Mouse (Mus musculus): ENCODE measurements around the gene Lyl1. TPM values are rescaled to one million over a fixed set of nuclear protein-coding genes. Genes with fewer than 3 reads are reported as not detected.

The Lyl1 gene
- total and polyA plus RNA-seq, 2 experiments from 2014 or later = 2.5 to 2.7 TPM

DNA sequence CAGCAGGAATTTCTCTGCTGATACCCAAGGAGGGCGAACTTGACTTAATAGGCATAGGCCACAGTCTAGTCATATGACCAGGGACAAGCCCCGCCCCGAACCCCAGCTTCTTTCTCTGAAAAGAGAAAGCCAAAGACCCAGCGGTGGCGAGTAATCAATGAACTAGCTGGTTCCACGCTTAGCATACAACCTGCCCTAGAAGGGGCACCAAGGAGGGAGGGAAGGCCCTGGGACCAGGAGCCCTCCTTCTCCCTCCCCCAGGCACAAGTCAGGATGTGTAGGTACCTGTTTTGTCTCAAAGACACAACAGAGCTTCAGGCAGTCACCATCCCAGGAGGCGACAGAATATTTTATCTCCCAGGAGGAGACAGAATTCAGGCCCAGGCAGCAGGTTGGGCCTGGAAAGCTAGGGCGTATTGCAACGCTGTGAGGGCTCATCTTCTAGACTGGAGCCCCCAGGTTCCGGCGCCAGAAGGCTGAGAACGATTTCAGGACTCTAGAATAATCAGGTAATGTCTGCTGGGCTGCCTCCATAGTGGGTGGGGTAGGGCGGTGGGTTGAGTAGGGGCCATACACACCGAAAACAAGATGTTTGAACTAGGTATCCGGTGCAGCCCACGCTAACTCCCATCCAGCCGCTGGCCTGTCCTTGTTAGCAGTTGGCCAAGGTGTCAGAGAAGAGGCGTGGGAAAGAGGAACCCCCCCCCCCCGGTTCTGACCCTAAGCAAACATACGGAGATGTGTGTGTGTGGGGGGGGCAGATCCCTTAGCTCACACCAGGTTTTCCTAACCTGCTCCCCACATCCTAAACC, 14.9 kb upstream of the Lyl1 start, which contains the start of gene Trmt1:
TSS of gene Trmt1 (plus strand) at position 117 of the 812 bp plus-strand sequence.
- Histone ChIP-seq H3K27me3 (ENCODE audit: insufficient read depth, low read length) (no peaks in the 10 kb centered on the region), H3K36me3 (ENCODE audit: insufficient read depth) (peaks cover 5% of the 10 kb centered on the region; the same call in 1 of the 2 replicates), H3K4me2 (ENCODE audit: low read depth) (peak within 1 kb of the TSS; percentile 75), H3K4me3 (ENCODE audit: low read depth, low read length) (peak within 1 kb of the TSS; percentile 99), H3K4me1 (ENCODE audit: insufficient read depth) (peaks cover 19% of the 10 kb centered on the region), H3K9me3 (ENCODE audit: low read length) (no peaks in the 10 kb centered on the region), H3K27ac (ENCODE audit: low read depth, low read length) (peak within 1 kb of the TSS; percentile 80), H3K9ac (peak within 1 kb of the TSS; percentile 89)
- DNase-seq (no peak), ATAC-seq (no peak)
- WGBS = 10% methylated on average over 20 of the region's 20 CpGs
- no peak for TF ChIP-seq CTCF (IDR thresholded peaks at IDR 0.05; ENCODE audit: low read depth)

DNA sequence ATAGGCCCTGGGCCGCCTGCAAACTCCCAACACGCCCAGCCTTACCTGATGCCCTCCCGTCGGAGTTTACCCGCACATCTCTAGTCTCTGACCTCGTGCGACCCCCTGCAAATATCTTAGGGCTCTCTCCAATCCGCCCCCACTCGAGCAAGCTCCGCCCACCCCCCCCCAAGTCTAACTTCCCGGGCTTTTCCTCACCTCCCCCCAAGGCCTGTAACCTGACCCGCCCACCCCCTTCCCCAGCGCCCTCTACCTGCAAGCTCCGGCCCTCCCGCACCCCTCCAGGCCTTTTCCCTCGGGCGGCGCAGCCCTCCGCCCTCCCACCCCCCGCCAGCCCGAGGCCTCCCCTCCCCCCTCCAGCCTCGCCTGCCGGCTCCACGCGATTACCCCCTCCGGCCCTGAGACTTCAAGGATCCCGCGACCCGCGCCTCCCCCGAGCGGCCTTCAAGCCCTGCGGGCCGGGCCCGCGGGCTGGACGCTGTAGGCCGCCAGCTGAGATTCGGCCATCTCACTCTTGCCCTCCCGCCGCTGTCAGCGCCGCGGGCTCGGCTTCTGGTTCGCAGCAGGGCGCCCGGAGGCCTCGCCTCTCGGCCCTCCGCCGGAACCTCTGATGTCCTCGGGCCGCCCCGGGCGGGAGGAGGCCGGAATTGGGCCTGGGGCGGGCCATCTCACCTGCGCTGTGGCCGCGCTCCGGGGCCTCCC, 14.1 kb upstream of the Lyl1 start:
- no peak for TF ChIP-seq CTCF (IDR thresholded peaks at IDR 0.05; ENCODE audit: low read depth)
- H3K4me2 ChIP-seq (ENCODE audit: low read depth) = peak overlapping the region; percentile 75
- H3K9me3 ChIP-seq (ENCODE audit: low read length) = no peaks in the 10 kb centered on the region
- peak overlapping the region; percentile 89 for H3K9ac ChIP-seq
- peaks cover 19% of the 10 kb centered on the region for H3K4me1 ChIP-seq (ENCODE audit: insufficient read depth)
- peak overlapping the region; percentile 99 for H3K4me3 ChIP-seq (ENCODE audit: low read depth, low read length)
- 2% methylated on average over 62 of the region's 62 CpGs for WGBS
- ATAC-seq (peak; percentile 19), DNase-seq (peak; percentile 34)
- H3K36me3 ChIP-seq (ENCODE audit: insufficient read depth) = peaks cover 5% of the 10 kb centered on the region; the same call in 1 of the 2 replicates
- peak overlapping the region; percentile 80 for H3K27ac ChIP-seq (ENCODE audit: low read depth, low read length)
- H3K27me3 ChIP-seq (ENCODE audit: insufficient read depth, low read length) = no peaks in the 10 kb centered on the region

DNA sequence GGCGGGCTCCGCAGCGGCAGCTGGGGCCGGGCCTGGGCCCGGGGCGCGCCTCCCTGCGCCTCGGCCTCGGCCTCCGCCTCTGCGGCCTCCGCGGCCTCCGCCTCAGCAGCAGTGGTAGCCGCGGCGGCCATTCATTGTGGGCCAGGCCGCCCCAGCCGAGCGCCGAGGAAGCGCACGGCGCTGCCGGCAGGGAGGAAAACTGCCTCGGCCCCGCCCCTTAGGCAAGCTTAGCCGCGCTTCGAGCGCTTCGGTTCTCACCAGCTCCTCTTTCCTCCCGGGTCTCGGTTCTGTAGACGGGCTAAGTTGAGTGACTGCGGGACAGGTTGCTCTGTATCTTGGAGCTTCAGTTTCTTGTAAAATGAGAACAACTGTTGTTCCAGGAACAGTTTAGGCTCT, 13.6 kb upstream of the Lyl1 start, which contains the start of gene Nacc1:
TSS of gene Nacc1 (minus strand) at position 158 of the 396 bp plus-strand sequence.
- Histone ChIP-seq H3K27me3 (ENCODE audit: insufficient read depth, low read length) (no peaks in the 10 kb centered on the region), H3K9me3 (ENCODE audit: low read length) (no peaks in the 10 kb centered on the region), H3K4me3 (ENCODE audit: low read depth, low read length) (peak within 1 kb of the TSS; percentile 99), H3K36me3 (ENCODE audit: insufficient read depth) (peaks cover 6% of the 10 kb centered on the region; the same call in 1 of the 2 replicates), H3K4me2 (ENCODE audit: low read depth) (peak within 1 kb of the TSS; percentile 79), H3K9ac (peak within 1 kb of the TSS; percentile 89), H3K27ac (ENCODE audit: low read depth, low read length) (peak within 1 kb of the TSS; percentile 80), H3K4me1 (ENCODE audit: insufficient read depth) (peaks cover 19% of the 10 kb centered on the region)
- WGBS = under 1% methylated on average over 35 of the region's 37 CpGs
- peak; percentile 29; the same call in 1 of the 2 replicates for TF ChIP-seq CTCF (IDR thresholded peaks at IDR 0.05; ENCODE audit: low read depth)
- ATAC-seq (peak; percentile 92), DNase-seq (peak; percentile 91)

DNA sequence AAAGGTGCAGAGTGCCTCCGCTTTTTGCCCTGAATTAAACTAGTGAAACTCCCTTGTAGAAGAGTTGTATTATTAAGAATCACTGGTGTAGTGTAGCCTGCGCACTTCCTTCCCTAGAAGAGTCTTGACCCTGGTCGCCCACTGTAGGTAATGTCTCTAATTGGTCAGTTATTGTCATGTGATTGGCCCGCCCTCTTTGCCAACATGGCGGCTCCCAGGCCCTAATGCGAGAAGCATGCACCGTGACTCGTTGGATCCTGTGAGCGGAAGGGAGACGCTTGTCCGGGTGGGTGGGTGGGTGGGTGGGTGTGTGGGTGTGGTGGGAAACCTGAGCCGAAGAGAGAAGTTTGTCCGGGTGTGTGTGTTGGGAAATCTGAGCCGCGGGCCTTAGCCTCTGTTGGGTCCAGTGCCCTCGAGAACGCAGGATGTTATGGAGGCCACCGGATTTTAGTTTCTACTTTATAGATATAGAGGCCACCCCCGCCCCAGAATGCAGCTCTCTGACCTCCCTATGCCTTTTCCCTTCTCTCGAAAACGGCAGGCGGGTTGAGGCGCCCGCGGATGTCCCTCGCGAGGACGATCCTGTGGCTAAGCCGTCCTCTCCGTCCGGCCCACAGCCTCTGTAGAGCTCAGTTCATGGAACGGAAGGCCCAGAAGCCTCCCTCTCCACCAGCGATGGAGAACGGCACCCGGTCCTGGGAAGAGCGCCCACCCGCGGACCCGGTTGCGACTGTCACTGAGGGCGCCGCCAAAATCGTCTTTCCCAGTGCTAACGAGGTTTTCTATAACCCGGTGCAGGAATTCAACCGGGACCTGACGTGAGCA, 12.0 kb upstream of the Lyl1 start:
- Histone ChIP-seq H3K4me3 (ENCODE audit: low read depth, low read length) (peak overlapping the region; percentile 78), H3K9me3 (ENCODE audit: low read length) (no peaks in the 10 kb centered on the region), H3K27me3 (ENCODE audit: insufficient read depth, low read length) (no peaks in the 10 kb centered on the region), H3K36me3 (ENCODE audit: insufficient read depth) (0 out of 2 replicates have a peak, but pooled peaks cover 5% of the 10 kb centered on the region), H3K9ac (peak overlapping the region; percentile 68), H3K4me1 (ENCODE audit: insufficient read depth) (peaks cover 19% of the 10 kb centered on the region), H3K27ac (ENCODE audit: low read depth, low read length) (peak overlapping the region; percentile 66; the same call in 1 of the 2 replicates), H3K4me2 (ENCODE audit: low read depth) (peak overlapping the region; percentile 79)
- peak; percentile 93 for DNase-seq
- ATAC-seq = peak; percentile 93
- 2% methylated on average over 47 of the region's 47 CpGs for WGBS
- peak; percentile 40 for TF ChIP-seq CTCF (IDR thresholded peaks at IDR 0.05; ENCODE audit: low read depth)

DNA sequence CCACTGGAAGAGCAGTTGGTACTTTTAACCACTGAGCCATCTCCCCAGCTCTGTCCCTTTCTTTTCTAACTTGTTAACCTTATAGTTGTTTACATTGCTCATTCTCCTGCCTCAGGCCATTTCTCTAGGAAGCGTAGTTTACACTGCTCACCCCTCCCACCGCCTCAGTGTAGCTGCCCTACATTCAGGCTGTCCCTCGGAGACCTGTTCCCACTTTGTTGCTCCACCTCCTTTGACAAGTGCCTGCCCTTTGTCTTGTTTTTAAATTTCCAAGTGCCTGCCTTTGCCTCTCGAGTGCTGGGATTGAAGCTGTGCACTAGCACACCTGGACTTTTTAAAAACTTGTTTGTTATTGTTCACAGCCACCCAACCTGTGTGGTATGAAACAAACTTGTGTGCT, 7.9 kb upstream of the Lyl1 start:
- H3K27me3 ChIP-seq (ENCODE audit: insufficient read depth, low read length) = no peaks in the 10 kb centered on the region
- ATAC-seq = no peak
- DNase-seq = no peak
- no peak overlapping the region for H3K4me3 ChIP-seq (ENCODE audit: low read depth, low read length)
- no peak for TF ChIP-seq CTCF (IDR thresholded peaks at IDR 0.05; ENCODE audit: low read depth)
- H3K4me1 ChIP-seq (ENCODE audit: insufficient read depth) = peaks cover 10% of the 10 kb centered on the region
- no peak overlapping the region for H3K9ac ChIP-seq
- no peak overlapping the region for H3K27ac ChIP-seq (ENCODE audit: low read depth, low read length)
- H3K36me3 ChIP-seq (ENCODE audit: insufficient read depth) = peaks cover 35% of the 10 kb centered on the region
- no peaks in the 10 kb centered on the region for H3K9me3 ChIP-seq (ENCODE audit: low read length)
- 73% methylated on average over 4 of the region's 4 CpGs for WGBS
- H3K4me2 ChIP-seq (ENCODE audit: low read depth) = no peak overlapping the region

DNA sequence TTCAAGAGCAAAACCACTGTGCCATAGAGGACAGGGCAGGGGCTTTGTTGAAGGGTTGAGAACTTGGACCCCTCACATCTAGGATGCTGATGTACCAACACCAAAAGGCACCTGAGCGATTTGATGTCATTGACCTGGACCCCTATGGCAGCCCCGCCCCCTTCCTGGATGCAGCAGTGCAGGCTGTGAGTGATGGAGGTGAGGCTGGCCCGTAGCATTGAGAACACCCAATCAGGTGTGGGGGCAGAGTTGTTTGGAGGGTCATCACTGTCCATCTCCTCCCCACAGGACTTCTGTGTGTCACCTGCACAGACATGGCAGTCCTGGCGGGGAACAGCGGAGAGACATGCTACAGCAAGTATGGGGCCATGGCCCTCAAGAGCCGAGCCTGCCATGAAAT, 6.1 kb upstream of the Lyl1 start:
- no peak overlapping the region for H3K4me3 ChIP-seq (ENCODE audit: low read depth, low read length)
- H3K36me3 ChIP-seq (ENCODE audit: insufficient read depth) = peaks cover 41% of the 10 kb centered on the region
- no peak for TF ChIP-seq CTCF (IDR thresholded peaks at IDR 0.05; ENCODE audit: low read depth)
- no peak for ATAC-seq
- H3K27ac ChIP-seq (ENCODE audit: low read depth, low read length) = no peak overlapping the region
- no peak for DNase-seq
- H3K9me3 ChIP-seq (ENCODE audit: low read length) = no peaks in the 10 kb centered on the region
- H3K9ac ChIP-seq = no peak overlapping the region
- 89% methylated on average over 6 of the region's 6 CpGs for WGBS
- no peaks in the 10 kb centered on the region for H3K4me1 ChIP-seq (ENCODE audit: insufficient read depth)
- no peak overlapping the region for H3K4me2 ChIP-seq (ENCODE audit: low read depth)
- no peaks in the 10 kb centered on the region for H3K27me3 ChIP-seq (ENCODE audit: insufficient read depth, low read length)
